Mouse (Mus musculus): ENCODE data around the gene Cacnb2. TPM values are rescaled to one million over a fixed set of nuclear protein-coding genes. Genes with fewer than 3 reads are reported as not detected.

The Cacnb2 gene
- polyA plus RNA-seq, 1 experiment: 45.1 TPM

GRCm38 (mm10) chr2:14829451-14829850 is 226.6 kb downstream of the Cacnb2 start:
- H3K27me3 ChIP-seq (ENCODE audit: control insufficient read depth, insufficient read depth, low read length): no peaks in the 10 kb centered on the region
- TF ChIP-seq CTCF (IDR thresholded peaks at IDR 0.05; ENCODE audit: borderline replicate concordance, insufficient read depth, low read depth, low read length) (no peak), POLR2A (IDR thresholded peaks at IDR 0.05; ENCODE audit: borderline replicate concordance, insufficient read depth, low read length) (no peak)
- no peak overlapping the region for H3K27ac ChIP-seq (ENCODE audit: insufficient read depth, low read length)
- no peak for DNase-seq
- H3K4me3 ChIP-seq (replicated peaks; ENCODE audit: insufficient read depth, low read depth, low read length): no peak overlapping the region
- no peaks in the 10 kb centered on the region for H3K4me1 ChIP-seq (ENCODE audit: control insufficient read depth, insufficient read depth, low read length)
- WGBS: 72% methylated on average over 3 of the region's 3 CpGs

DNA sequence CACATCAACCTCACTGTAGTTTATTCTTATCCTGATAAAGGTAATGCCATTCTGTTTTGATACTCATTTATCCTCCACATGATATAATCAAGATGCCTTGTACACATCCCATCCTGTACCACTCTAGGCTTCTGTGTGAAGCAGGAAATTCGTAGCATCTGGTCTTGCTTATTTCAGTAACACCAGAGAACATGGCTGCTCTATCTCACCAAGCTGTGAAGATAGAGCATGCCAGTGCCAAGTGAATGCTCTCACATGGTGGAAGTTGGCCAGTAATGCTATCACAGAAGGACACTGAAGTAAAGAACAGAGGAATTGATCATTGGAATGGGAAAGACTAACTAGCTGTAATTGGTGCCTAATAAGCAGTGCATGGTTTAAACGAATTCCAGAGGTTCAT is 228.4 kb downstream of the Cacnb2 start:
- DNase-seq: no peak
- 72% methylated on average over 2 of the region's 2 CpGs for WGBS
- Histone ChIP-seq H3K4me1 (ENCODE audit: control insufficient read depth, insufficient read depth, low read length) (no peaks in the 10 kb centered on the region), H3K27ac (ENCODE audit: insufficient read depth, low read length) (no peak overlapping the region), H3K4me3 (replicated peaks; ENCODE audit: insufficient read depth, low read depth, low read length) (no peak overlapping the region), H3K27me3 (ENCODE audit: control insufficient read depth, insufficient read depth, low read length) (no peaks in the 10 kb centered on the region)
- TF ChIP-seq CTCF (IDR thresholded peaks at IDR 0.05; ENCODE audit: borderline replicate concordance, insufficient read depth, low read depth, low read length): no peak
- no peak for TF ChIP-seq POLR2A (IDR thresholded peaks at IDR 0.05; ENCODE audit: borderline replicate concordance, insufficient read depth, low read length)

- peak in 1 of 2 experiments; percentile 9 for DNase-seq
- 28% methylated on average over 5 of the region's 5 CpGs for WGBS
- no peaks in the 10 kb centered on the region for H3K4me1 ChIP-seq (ENCODE audit: control insufficient read depth, insufficient read depth, low read length)
- H3K4me3 ChIP-seq (replicated peaks; ENCODE audit: insufficient read depth, low read depth, low read length): no peak overlapping the region
- no peak overlapping the region for H3K27ac ChIP-seq (ENCODE audit: insufficient read depth, low read length)
- TF ChIP-seq POLR2A (IDR thresholded peaks at IDR 0.05; ENCODE audit: borderline replicate concordance, insufficient read depth, low read length) (no peak), CTCF (IDR thresholded peaks at IDR 0.05; ENCODE audit: borderline replicate concordance, insufficient read depth, low read depth, low read length) (no peak)
- H3K27me3 ChIP-seq (ENCODE audit: control insufficient read depth, insufficient read depth, low read length): no peaks in the 10 kb centered on the region
These were observed 231.9 kb downstream of the Cacnb2 start for GRCm38 (mm10) chr2:14834700-14835317.

GRCm38 (mm10) chr2:14841272-14841671 is 238.4 kb downstream of the Cacnb2 start:
- H3K27me3 ChIP-seq (ENCODE audit: control insufficient read depth, insufficient read depth, low read length): no peaks in the 10 kb centered on the region
- WGBS: 7% methylated on average over 1 of the region's 1 CpGs
- H3K27ac ChIP-seq (ENCODE audit: insufficient read depth, low read length): no peak overlapping the region
- no peak for DNase-seq
- TF ChIP-seq CTCF (IDR thresholded peaks at IDR 0.05; ENCODE audit: borderline replicate concordance, insufficient read depth, low read depth, low read length) (no peak), POLR2A (IDR thresholded peaks at IDR 0.05; ENCODE audit: borderline replicate concordance, insufficient read depth, low read length) (no peak)
- H3K4me3 ChIP-seq (replicated peaks; ENCODE audit: insufficient read depth, low read depth, low read length): no peak overlapping the region
- no peaks in the 10 kb centered on the region for H3K4me1 ChIP-seq (ENCODE audit: control insufficient read depth, insufficient read depth, low read length)

- no peak for TF ChIP-seq CTCF (IDR thresholded peaks at IDR 0.05; ENCODE audit: borderline replicate concordance, insufficient read depth, low read depth, low read length)
- no peak for TF ChIP-seq POLR2A (IDR thresholded peaks at IDR 0.05; ENCODE audit: borderline replicate concordance, insufficient read depth, low read length)
- no peak for DNase-seq
- Histone ChIP-seq H3K27me3 (ENCODE audit: control insufficient read depth, insufficient read depth, low read length) (no peaks in the 10 kb centered on the region), H3K4me3 (replicated peaks; ENCODE audit: insufficient read depth, low read depth, low read length) (no peak overlapping the region), H3K27ac (ENCODE audit: insufficient read depth, low read length) (no peak overlapping the region), H3K4me1 (ENCODE audit: control insufficient read depth, insufficient read depth, low read length) (no peaks in the 10 kb centered on the region)
- WGBS: 62% methylated on average over 1 of the region's 1 CpGs
These were observed 243.8 kb downstream of the Cacnb2 start for GRCm38 (mm10) chr2:14846727-14847126.

DNA sequence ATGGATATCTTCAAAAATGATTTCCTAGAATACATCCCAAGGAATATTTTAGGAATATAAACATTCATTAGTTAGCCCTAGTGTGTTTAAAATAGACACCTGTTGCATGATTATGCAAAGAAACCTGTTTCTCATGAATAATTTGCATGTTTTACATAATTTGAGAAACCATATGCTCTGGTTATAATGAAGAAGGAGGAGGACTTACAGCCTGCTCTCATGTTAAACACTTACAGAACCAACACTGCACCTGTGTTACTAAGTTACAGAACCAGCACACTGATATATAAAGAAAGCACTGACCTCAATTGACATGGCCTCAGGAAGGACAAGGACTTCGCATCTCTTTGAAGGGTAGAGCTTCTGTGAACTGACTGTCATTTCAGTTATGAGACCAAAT is 244.3 kb downstream of the Cacnb2 start:
- H3K27me3 ChIP-seq (ENCODE audit: control insufficient read depth, insufficient read depth, low read length): no peaks in the 10 kb centered on the region

DNA sequence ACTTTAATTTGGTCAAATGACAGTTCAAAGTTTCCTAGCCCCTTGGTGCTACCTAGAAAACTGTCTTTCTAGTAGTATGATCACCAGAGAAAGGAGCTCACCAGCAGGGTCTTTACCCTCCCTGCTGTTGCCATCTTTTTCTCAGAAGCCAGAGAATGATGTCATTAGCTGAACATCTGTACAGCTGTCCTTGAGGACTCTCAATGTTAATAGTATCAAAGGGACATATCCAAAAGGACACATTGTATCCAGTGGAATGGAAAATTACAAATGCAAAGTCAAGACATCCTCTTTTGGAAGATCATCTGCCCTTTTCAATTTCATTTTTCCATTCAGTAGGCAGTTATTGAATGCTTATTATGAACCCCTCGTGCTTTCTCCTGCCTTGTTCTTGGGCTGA is 247.9 kb downstream of the Cacnb2 start:
- H3K27ac ChIP-seq (ENCODE audit: insufficient read depth, low read length): no peak overlapping the region
- no peak for TF ChIP-seq CTCF (IDR thresholded peaks at IDR 0.05; ENCODE audit: borderline replicate concordance, insufficient read depth, low read depth, low read length)
- no peak for TF ChIP-seq POLR2A (IDR thresholded peaks at IDR 0.05; ENCODE audit: borderline replicate concordance, insufficient read depth, low read length)
- DNase-seq: no peak
- no peaks in the 10 kb centered on the region for H3K27me3 ChIP-seq (ENCODE audit: control insufficient read depth, insufficient read depth, low read length)
- no peak overlapping the region for H3K4me3 ChIP-seq (replicated peaks; ENCODE audit: insufficient read depth, low read depth, low read length)
- 87% methylated on average over 1 of the region's 1 CpGs for WGBS
- no peaks in the 10 kb centered on the region for H3K4me1 ChIP-seq (ENCODE audit: control insufficient read depth, insufficient read depth, low read length)

More for the DNA sequence above, 244.3 kb downstream of the Cacnb2 start:
- DNase-seq: no peak
- Histone ChIP-seq H3K4me1 (ENCODE audit: control insufficient read depth, insufficient read depth, low read length) (no peaks in the 10 kb centered on the region), H3K27ac (ENCODE audit: insufficient read depth, low read length) (no peak overlapping the region), H3K4me3 (replicated peaks; ENCODE audit: insufficient read depth, low read depth, low read length) (no peak overlapping the region)
- 92% methylated on average over 1 of the region's 1 CpGs for WGBS
- no peak for TF ChIP-seq POLR2A (IDR thresholded peaks at IDR 0.05; ENCODE audit: borderline replicate concordance, insufficient read depth, low read length)
- no peak for TF ChIP-seq CTCF (IDR thresholded peaks at IDR 0.05; ENCODE audit: borderline replicate concordance, insufficient read depth, low read depth, low read length)

GRCm38 (mm10) chr2:14851383-14851782 is 248.5 kb downstream of the Cacnb2 start:
- no peaks in the 10 kb centered on the region; the same call in 1 of the 2 replicates for H3K27me3 ChIP-seq (ENCODE audit: control insufficient read depth, insufficient read depth, low read length)
- TF ChIP-seq CTCF (IDR thresholded peaks at IDR 0.05; ENCODE audit: borderline replicate concordance, insufficient read depth, low read depth, low read length): no peak
- TF ChIP-seq POLR2A (IDR thresholded peaks at IDR 0.05; ENCODE audit: borderline replicate concordance, insufficient read depth, low read length): no peak
- WGBS: 86% methylated on average over 1 of the region's 1 CpGs
- H3K27ac ChIP-seq (ENCODE audit: insufficient read depth, low read length): no peak overlapping the region
- H3K4me1 ChIP-seq (ENCODE audit: control insufficient read depth, insufficient read depth, low read length): no peaks in the 10 kb centered on the region
- no peak for DNase-seq
- H3K4me3 ChIP-seq (replicated peaks; ENCODE audit: insufficient read depth, low read depth, low read length): no peak overlapping the region

Data from cerebellum, adult 2 months (tissue).